Mouse (Mus musculus) layer of hippocampus, adult 18-20 months (tissue): ENCODE measurements around the gene Myo7a. TPM values are rescaled to one million over a fixed set of nuclear protein-coding genes. Genes with fewer than 3 reads are reported as not detected.
A peak's percentile ranks its signal among the peaks of the same experiment; 100 is the strongest.

Experiments used
- DNase-seq, 2 experiments: peaks; one replicate each; pipeline ENCODE4 v3.0.0; 2022; ENCODE audit warnings: low spot score in 2 of 2
- long read RNA-seq: library from polyadenylated mRNA; stranded (forward); transcript quantifications from one replicate; pipeline ENCODE4 v2.0.0, GENCODE M21; 2021
- total RNA-seq, 2 experiments: library from RNA; stranded (reverse); gene quantifications; 2 replicates each; pipeline ENCODE4 v1.2.3; 2021

Myo7a gene
- total RNA-seq: 10 to 100 TPM; 10.0 to 14.5 TPM
- long read RNA-seq, full-length matches to known transcripts: 1 of 13 reads
- long read RNA-seq, partial matches to known transcripts: 5 of 13 reads
- long read RNA-seq, other reads (novel, unspliced or antisense): 7 of 13 reads

DNA sequence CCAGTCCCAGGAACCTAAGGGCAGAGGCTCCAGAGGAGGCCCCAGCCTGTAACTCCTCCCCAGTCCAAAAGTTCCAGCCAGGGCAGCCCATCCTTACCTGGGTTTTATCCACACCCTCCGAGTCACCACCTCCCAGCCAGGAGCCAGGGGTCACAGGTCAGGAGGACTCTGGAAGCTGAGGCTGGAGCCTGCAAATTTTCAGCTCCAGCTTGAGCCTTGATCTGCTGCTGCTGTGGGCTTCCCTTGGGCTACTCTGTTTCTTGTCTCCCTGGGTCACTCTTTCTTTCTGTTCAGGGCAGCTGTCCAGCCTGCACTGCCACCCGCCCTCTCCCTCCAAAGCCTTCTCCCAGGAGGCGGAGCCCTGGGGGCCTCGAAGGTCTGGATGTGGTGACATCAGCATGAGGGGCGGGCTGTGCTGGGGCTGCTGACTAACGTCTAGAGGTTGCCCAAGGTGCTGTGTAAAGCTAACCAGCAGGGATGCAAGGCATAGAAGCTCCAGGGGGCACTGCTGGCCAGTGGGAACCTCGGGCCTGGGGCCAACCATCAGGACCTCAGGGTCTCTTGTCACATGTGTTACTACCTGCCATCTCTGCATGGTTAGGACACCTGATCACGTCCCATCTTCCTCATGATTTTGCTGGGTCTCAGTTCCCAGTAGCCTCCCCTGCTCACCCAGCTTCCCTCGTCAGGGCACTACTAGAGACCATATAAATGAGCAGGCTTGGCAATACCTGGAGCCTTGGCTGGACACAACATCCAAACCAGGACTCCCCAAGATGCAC lies at the start of gene Myo7a:
Gene Myo7a (minus strand): TSS at position 346 of the 782 bp plus-strand sequence.
- DNase-seq: no peak

DNA sequence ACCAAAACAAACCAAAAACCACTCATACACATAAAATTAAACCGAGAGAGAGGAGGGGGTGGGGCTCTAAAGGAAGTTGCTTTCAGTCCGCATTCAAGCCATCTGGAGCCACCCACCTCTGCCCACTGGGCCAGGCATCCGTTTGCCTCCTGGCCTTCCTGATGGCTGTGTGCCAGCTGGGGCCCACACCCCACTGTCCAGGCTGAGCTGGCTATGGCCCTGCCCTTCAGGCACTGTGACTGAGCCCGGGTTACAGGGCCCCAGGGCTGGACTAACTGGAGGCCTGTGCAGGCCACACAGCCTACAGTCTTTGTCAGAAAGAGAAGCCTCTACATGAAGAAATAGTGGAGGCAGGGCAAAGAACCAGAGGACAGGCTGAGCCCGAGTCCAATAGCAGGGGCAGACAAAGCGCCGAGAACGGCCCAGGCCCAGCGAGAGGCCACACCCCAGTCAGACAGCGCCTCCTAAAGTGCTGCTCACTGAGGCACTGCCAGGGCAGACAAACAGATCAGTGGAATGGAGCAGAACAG lies 45.7 kb upstream of the Myo7a start:
- no peak for DNase-seq

DNA sequence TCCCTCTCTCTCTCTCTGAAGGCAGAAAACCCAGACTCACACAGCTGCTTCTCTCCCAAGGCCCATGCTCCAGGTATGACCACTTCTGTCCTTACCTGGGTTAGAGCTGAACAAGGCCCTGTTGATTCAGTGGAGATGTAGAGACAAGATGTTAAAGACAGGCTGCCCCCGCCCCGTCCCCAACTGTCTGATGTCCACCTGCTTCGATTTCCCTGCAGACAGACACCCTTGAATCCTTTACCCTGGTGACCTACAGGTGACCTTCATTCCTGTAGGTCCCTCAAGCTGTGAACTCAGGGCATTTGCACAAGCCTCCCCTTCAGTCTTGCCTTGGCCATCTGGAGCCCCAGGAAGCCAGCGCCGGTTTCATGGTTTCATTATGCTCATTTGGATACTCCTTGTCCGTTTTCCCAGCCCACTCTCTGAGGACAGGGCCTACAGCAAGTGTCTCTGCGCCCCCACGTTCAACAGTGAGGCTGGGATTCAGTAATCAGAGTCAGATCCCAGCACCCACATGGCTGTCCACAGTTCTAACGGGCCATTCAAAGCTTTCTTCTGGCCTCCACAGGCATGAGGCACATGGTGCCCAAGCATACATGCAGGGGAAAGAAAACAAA lies 45.2 kb upstream of the Myo7a start:
- DNase-seq: no peak

DNA sequence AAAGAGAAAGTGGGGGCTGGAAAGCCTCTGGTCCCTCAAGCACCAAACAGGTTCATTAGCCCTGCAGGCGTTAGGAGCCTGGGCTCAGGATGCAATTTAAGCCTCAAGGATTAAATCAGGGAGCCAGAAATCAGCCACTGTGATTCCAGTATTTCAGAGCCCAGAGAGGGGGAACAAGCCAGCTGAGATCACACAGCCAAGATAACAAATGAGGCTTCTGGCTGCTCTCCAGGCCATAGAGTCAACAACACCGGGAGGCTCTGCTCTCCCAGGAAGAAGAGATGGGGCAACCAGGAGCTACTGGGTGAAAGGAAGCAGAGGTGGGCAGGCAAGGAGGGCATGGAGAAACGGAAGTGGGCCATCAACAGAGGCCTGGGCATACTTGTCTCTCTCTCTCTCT lies 44.4 kb upstream of the Myo7a start:
- DNase-seq: no peak

DNA sequence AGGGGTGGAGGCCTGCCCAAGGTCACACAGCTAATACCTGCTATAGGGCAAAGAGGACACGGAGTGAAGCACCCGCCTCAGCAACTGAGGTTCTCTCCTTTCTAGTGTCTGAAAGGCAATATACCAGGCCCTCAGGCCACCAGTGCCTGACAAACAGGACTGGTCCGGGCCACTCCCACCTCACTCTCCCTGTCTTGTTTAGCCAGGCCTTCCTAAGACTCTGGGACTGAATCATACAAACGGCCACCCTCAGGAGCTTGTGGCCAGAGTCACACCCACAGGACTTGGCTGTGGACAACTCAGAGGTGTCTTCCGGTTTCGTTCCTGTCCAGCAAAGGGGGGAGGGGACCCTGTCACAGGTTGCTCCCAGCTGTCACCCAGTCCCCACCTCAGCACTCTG lies 42.9 kb upstream of the Myo7a start:
- no peak for DNase-seq

DNA sequence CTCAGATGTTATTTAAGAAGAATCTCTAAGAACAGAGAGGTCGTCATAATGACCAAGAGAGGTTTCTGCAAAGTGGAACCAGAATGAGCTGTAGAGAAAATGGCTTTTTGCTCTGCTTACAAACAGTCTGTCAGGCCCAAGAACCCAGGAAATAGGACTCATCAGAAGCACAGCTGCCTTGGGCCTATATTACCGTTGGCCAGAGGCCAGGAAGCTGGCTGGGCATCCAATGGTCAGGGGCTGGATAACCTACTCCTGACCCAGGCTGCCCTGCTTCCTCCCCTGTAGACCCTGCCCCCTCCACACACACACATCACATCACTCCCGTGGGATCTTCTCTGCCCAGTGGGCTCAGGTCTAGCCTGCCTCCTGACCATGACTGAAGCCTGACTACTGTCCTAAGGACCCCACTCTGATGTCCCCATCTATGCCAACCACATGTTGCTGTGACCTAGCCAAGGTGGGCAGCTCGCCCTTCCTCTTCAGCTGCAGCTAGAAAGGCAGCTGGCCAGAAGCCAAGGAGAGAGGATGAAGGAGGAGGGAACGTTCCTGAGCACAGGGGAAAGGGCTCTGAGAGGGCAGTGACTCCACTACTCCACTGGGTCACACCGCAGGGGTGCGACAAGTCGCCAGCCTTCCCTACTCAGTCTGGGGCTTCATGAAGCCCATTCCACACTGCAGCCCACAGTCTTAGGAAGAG lies 40.9 kb upstream of the Myo7a start:
- no peak for DNase-seq

DNA sequence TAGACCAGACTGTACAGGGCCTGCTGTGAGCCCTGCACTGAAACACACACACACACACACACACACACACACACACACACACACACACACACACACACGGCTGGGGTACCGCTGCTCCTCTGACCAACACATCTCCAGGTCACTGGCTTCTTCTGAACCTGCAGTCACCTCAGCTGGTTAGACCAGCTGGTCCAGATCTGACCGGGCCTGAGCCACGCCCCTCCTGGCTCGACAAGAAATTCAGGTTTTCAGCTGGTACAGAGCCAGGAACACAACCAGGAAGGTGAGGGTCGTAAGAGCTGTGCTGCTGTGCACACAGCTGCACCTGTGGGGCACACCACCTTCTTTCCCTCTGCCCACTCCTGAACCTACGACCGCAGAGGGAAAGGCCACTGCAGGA lies 39.2 kb upstream of the Myo7a start:
- no peak for DNase-seq

DNA sequence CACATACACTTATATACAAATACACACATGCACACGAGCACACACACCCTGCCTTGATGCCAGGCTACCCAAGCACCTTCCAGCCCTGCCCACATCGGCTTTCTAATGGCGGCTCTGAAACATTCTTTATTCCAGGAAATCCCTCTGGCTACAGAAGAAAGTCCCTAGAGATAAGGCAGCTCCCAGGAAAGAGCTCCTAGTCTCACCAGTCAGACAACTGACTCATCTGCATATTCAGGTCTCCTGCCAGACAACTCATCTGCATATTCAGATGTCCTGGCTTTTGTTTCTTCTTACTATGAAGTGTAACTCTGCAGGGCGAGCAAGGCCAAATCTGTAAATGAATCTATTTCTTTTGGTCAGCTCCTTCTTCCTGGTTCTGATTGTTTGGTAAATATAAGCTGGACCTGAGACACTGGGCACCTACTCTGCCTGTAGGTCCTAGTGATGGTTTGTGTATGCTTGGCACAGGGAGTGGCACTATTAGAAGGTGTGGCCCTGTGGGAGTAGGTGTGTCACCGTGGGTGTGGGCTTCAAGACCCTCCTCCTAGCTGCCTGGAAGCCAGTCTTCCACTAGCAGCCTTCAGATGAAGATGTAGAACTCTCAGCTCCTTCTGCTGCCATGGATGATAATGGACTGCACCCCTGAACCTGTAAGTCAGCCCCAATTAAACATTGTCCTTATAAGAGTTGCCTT lies 38.5 kb upstream of the Myo7a start:
- DNase-seq: no peak

DNA sequence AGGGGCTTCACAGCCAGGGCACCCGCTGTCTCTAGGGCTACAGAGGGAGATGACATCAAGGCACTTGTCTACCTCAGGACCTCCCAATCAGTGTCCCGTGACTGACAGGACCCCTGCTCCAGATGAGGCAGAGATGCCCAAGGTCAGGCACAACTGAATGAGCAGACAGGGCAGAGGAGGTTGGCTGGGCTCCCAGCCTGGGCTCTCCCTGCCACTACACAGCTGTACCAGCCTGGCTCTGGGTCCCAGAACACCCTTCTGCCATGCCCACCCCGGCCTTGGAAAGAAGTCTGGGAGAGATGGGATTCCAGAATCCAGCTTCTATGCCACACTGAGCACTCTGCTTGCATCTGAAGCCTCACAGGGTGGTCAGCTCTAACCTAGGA lies 36.9 kb upstream of the Myo7a start:
- DNase-seq: no peak

DNA sequence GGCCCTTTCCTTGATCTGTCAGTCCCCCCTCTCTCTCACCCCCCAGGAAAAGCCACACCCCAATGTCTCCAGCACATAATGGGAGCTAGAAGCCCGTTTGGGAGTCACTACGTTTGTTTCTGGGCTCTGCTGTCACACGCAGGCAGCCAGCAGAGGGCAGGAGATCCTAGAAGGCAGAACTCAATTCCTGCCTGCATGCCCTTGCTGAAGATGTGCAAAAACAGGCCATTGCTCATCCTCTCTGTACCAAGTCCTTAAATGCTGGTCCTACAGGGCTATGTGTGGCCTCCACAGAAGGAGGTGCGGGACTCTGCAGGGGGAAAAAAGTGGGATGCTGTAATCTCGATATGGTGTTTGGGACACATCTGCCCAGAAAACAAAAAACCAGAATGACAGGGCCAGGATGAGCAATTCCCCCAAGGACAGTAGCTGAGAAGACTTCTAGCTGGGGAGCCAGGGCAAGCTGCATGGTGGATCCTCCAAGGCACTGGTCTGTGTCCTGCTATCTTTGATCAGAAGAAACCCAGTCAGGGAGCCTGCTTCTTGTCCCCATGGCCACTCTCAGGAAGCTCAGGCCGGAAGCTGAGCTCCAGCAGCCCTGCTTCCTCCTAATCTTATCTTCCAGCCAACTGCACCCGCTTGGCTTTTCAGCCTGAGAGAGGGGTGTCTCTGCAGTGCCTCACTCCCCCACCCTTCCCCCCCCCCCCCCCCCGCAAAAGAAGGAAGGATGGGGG lies 36.4 kb upstream of the Myo7a start:
- DNase-seq: peak; percentile 53 to 83

DNA sequence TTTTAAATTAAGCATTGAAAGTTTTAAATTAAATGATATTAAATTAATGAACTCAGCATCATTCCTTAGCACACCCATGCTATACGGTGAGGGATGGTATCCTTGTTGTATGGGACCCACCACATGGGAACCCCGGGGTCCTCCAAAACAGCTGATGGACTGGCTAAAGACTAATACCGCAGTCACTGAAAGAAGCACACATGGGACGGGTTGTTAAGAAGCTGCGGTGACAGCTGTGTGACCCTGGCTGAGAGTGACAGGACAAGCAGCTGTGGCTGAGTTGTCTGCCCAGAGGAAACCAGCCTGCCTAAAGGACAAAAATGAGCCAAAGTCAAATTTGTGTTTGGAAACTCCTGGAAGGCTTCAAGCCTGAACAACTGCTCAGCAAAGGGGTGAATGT lies 34.6 kb upstream of the Myo7a start:
- no peak for DNase-seq

DNA sequence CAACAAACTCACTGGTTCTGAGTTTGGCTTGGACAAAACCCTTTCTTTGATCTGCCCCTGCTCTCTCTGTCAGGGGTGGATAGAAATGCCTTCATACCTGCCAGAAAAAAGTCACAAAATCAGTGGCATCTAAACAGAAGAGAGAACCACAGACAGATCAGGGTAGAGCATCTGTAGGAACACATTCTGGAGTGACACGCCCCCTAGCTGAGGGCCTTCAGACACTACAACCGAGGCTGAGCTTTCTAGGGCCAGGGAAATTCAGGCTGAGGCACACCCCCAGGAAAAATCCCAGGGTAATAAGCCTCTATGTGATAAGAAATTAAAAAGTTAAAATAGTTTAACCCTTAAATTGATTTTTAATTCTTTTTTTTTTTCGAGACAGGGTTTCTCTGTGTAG lies 34.0 kb upstream of the Myo7a start:
- DNase-seq: no peak

DNA sequence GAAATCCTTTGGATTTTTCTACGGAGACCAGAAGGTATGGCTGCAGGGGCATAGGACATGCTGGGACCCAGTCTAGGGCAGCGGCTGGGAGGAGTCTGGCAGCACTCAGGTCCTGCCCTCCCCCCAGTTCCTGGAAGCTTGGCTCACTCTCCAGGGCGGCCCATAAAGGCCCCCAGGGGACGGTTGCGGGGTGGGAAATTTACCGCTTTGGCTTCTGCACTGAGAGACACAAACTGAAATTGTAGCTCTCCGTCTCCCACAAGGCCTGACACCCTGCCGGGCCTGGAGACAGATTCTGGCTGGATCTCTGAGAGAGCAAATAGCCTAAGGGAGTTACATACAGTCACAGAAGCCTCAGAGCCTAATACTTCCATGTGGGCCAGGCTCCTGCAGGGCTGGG lies 33.1 kb upstream of the Myo7a start:
- no peak for DNase-seq

DNA sequence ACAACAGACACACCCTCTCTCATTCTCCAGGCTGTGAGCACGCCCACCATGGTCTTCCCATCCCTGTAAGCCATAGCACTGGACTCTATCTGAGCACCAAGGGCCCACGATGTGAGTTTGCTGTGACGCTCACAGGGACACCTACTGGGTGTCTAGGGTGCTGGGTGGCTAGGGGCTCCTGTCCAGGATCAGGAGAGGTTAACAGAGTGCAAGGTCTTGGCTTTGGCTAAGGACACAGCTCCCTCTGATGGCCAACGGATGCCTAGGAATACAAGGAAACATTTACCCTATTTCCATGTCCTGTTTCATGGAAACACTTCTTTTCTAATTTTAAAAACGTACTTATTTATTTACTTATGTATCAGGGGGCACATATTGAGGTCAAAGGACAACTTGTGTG lies 31.2 kb upstream of the Myo7a start:
- no peak for DNase-seq

DNA sequence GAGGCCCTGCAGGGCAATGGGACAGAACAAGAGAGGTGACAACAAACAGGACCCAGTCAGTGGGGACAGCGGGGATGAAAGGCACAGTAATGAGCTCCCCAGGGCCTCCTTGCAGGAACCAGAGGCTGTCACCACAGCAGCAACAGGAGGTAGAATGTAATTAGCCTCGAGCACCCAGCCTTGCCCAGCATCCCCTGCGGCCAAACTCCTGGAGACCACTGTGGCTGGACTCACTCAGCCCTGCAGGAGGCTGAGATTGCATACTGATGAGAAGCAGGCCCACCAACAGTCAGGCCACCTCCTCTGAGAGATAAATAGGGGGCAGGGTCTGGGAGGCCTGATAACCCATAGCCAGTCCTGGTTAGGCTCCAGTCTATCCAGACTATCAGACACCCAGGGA lies 30.5 kb upstream of the Myo7a start:
- DNase-seq: no peak

DNA sequence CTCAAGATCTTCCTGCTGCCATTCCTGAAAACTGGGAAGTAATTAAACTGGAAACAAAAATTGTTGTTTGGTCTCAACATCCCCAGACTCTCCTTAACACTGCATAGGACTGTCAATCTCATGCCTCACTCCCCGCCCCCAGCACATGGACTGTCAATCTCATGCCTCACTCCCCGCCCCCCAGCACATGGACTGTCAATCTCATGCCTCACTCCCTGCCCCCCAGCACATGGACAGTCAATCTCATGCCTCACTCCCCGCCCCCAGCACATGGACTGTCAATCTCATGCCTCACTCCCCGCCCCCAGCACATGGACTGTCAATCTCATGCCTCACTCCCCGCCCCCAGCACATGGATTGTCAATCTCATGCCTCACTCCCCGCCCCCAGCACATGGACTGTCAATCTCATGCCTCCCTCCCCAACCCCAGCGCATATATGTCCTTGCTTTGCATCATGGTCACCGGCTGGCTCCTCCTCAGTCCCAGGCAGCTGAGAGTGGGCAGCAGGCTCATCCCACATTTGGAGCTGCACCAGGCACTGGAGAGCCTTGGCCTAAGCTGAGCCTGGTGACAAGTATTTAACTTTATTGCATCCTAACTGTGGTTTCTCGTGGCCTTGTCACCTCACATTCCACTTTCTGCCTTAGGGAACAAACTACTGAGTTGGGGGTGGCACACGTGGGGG lies 29.5 kb upstream of the Myo7a start:
- DNase-seq: no peak

DNA sequence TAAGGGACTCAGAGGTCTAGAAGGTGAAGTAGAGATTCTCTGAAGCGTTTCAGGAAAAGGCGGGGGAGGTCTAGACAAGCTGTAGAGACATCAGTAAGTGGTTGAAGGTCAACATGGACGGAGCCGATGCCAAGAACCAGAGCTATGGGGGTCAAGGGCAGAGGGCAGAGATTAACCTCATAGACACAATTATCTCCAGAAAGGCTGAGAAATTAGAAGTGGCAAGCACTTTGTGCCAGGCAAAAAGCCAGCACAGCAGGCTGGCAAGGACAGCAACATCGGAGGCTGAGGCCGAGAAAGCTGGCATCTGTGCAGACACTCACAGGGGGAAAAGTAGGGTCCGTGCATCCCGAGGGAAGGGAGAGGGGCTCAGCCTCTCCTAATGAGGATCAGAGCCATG lies 28.4 kb upstream of the Myo7a start:
- DNase-seq: no peak

DNA sequence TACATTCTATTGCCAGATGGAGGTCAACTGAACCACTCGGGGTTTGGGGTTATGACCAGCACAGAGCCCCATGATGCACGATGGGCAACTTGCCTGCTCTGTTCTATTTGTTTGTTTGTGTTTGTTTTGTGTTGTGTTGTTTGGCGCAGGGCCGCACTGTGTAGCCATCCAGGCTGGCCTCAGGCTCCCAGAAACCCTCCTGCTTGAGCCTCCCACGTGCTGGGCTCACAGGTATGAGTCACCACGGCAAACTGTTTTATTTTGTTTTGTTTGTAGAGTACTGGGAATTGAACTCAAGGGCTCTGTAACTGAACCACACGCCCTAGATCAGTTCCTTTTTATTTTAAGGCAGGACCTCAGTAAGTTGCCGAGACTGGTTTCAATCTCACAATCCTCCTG lies 27.1 kb upstream of the Myo7a start:
- peak in 1 of 2 experiments; percentile 40 for DNase-seq

DNA sequence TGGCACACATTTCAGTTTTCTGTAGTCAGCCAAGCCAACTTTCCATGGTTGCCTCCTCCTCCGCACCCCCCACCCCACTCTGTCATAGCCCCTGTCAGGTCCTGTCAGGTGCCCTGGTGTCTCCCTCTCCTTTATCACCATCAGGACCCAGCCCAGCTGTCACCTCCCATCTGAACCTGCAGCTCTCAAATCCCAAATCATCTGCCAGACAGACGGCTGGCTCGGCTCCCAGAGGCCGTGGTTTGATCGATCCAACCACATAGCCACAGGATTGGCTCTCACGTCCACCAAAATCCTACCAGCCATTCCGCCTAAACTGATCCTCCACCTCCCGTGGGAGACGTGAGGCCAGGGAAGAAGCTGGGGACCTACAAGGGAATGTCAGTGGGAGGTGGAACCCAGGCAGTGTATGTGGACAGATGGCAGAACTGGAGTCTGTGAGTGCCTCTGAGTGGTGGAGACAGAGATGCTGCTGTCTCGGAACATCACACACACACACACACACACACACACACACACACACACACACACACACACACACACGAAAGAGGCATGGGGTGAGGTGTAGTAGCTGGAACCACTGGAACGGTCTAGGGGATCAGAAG lies 26.6 kb upstream of the Myo7a start:
- DNase-seq: peak in 1 of 2 experiments; percentile 45

DNA sequence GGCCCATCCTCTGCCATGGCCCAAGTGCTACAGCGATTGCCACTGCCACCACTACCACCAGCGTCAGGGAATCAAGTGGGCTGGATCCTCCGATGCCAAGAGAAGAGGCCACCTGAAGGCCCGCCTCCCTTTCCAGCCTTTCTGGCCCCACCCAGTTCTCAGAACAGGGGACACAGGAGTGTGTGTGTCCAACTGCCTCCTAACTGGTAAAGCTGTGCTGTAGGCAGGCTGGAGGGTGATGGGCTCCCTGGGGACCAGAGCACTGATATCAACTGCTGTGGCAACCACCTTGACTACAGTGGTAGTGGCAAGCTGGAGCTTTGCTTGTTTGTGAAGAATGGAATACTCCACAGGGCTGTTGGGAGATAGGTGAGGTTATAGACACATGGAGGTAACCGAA lies 26.1 kb upstream of the Myo7a start, which contains the start of gene Omp:
Gene Omp (minus strand): TSS at position 101 of the 400 bp plus-strand sequence.
- DNase-seq: no peak
